Mouse (Mus musculus) CH12.LX (cell line): Measurements from ENCODE around the gene Lhfp.

Experiments
- NRF1 ChIP-seq: IDR thresholded peaks from 2 replicates; pipeline ENCODE4 v1.6.1; 2014; ENCODE audit warnings: low read depth, mild to moderate bottlenecking, inconsistent platforms, low read length, improper control_type of control experiment, moderate library complexity
- POLR2A ChIP-seq: IDR thresholded peaks from 2 replicates; pipeline ENCODE4 v1.6.1; 2011; ENCODE audit warnings: low read depth, mild to moderate bottlenecking, improper control_type of control experiment, low read length
- SIN3A ChIP-seq: IDR thresholded peaks from 2 replicates; pipeline ENCODE4 v1.6.1; 2012; ENCODE audit warnings: low read length, improper control_type of control experiment, inconsistent platforms

- TF ChIP-seq POLR2A (no peak), SIN3A (no peak), NRF1 (no peak)
These were observed 4.4 kb downstream of the Lhfp start for GRCm38 (mm10) chr3:53045697-53046096.
